Mouse (Mus musculus): ENCODE data around the gene Tprkb. TPM values are rescaled to one million over a fixed set of nuclear protein-coding genes. Genes with fewer than 3 reads are reported as not detected.
"Not testable (repeated sequence)": the region's sequence is repeated elsewhere in the genome, so short reads cannot be mapped to it uniquely, and the experiment has no call there.

Gene Tprkb
- polyA plus RNA-seq, 1 experiment from 2014 or later, result 17.2 TPM

DNA sequence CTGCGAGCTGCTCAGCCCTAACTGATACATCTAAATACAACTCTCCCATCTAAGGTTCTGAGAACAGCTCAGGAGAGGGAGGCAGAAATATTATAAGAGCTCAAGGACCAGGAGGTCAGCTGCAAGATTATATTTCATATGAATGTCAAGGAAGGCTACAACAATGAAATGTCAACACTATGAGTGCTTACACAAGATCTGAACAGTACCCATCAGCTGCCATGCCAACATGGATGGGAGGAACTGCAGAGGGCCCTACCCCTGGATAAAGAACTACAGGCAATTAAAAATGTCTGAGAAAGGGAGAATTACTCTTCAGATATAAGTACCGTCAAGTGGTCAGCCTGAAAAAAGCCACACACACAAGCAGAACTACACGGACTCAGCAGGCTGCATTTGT is 45.9 kb downstream of the Tprkb start:
- H3K9ac ChIP-seq (ENCODE audit: low read depth, low read length), result no peak overlapping the region
- 84% methylated on average over 3 of the region's 3 CpGs for WGBS (ENCODE audit: insufficient replicate concordance)
- H3K4me2 ChIP-seq (ENCODE audit: low read depth, low read length), result no peak overlapping the region
- H3K4me3 ChIP-seq (ENCODE audit: low read depth, low read length), result no peak overlapping the region
- no peaks in the 10 kb centered on the region for H3K9me3 ChIP-seq (replicated peaks; ENCODE audit: control insufficient read depth, low read length)
- peaks cover 8% of the 10 kb centered on the region for H3K4me1 ChIP-seq (ENCODE audit: control insufficient read depth, low read depth, low read length)
- H3K36me3 ChIP-seq (ENCODE audit: control insufficient read depth, insufficient read depth), result peaks cover 24% of the 10 kb centered on the region
- H3K27me3 ChIP-seq (ENCODE audit: control insufficient read depth, insufficient read depth, low read depth, low read length), result no peaks in the 10 kb centered on the region
- H3K27ac ChIP-seq (ENCODE audit: low read length), result no peak overlapping the region
- no peak for ATAC-seq (ENCODE audit: low read depth)

DNA sequence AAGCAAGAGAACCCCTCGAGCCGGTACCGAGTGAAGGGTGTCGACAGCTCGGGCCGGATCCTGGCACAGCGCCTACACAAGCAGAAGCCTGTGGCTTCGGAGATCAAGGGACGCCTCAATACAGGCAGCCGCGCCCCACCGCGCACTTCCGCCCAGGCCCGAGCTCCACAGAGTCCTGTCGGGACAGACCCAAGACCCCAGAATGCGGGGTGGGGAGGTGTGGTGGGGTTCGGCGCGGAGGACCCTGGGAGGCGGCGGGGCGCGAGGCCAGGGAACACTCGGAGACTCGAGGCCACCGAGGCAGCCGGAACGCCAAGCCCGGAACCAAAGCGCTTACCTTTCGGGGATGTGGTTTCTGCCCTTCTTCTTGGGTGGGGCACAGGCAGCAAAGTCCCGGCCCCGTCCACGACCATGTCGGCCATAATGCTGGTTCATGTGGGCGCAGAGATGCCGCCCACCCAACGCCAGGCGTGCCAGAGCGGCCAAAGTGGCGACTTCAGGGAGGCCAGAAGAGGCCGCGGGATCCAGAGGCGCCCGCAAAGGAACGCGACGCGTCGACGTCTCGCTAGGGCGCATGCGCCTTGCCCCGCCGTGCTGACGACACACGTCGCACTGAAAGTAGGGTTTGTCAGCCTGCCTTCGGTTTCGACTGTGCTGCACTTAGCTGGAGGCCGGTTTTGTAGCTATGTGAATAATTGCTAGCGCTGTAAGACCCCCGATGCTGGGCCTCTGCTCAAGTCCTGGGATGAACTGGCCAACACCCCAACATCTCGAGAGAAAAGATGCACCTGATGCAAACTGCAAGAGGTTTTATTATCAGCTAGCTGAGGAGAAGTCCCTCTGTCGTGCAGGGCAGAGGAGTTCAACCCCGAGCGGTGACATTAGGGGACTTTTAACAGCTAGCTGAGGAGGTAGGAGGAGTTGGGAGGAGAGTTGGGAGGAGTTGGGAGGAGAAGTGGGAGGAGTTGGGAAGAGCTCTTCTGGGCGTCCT is 49.7 kb downstream of the Tprkb start, which contains the start of gene Dusp11:
TSS of gene Dusp11 (minus strand) at position 567 of the 991 bp plus-strand sequence.
- Histone ChIP-seq H3K4me2 (ENCODE audit: low read depth, low read length) (peak within 1 kb of the TSS; percentile 76), H3K27ac (ENCODE audit: low read length) (peak within 1 kb of the TSS; percentile 99), H3K36me3 (ENCODE audit: control insufficient read depth, insufficient read depth) (peaks cover 8% of the 10 kb centered on the region), H3K27me3 (ENCODE audit: control insufficient read depth, insufficient read depth, low read depth, low read length) (no peaks in the 10 kb centered on the region), H3K4me3 (ENCODE audit: low read depth, low read length) (peak within 1 kb of the TSS; percentile 92), H3K4me1 (ENCODE audit: control insufficient read depth, low read depth, low read length) (peaks cover 8% of the 10 kb centered on the region), H3K9me3 (replicated peaks; ENCODE audit: control insufficient read depth, low read length) (no peaks in the 10 kb centered on the region), H3K9ac (ENCODE audit: low read depth, low read length) (peak within 1 kb of the TSS; percentile 98)
- WGBS (ENCODE audit: insufficient replicate concordance), result under 1% methylated on average over 70 of the region's 70 CpGs
- peak; percentile 92 for ATAC-seq (ENCODE audit: low read depth)

DNA sequence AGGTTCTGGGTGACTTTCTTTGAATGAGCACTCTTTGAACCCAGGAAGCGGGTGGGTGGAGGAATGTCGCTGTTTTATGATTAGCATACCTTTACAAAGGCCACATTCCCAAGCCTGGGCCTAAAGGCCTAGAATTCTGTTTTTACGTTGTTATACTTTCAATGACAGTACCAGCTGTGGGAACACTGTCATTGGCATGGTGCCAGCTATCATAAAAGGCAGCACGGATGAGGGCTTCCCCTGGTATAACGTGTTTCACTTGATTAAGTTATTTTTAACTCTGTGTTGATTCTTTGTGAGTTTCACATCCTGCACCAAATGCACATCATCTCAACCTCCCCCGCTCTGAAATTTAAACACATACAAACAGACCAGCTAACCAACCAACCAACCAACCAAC is 54.4 kb downstream of the Tprkb start:
- H3K4me3 ChIP-seq (ENCODE audit: low read depth, low read length); H3K4me1 ChIP-seq (ENCODE audit: control insufficient read depth, low read depth, low read length); H3K27ac ChIP-seq (ENCODE audit: low read length); H3K9me3 ChIP-seq (replicated peaks; ENCODE audit: control insufficient read depth, low read length); ATAC-seq (ENCODE audit: low read depth); H3K9ac ChIP-seq (ENCODE audit: low read depth, low read length); H3K27me3 ChIP-seq (ENCODE audit: control insufficient read depth, insufficient read depth, low read depth, low read length); H3K4me2 ChIP-seq (ENCODE audit: low read depth, low read length); H3K36me3 ChIP-seq (ENCODE audit: control insufficient read depth, insufficient read depth): not testable (repeated sequence)
- 50% methylated on average over 4 of the region's 6 CpGs for WGBS (ENCODE audit: insufficient replicate concordance)

DNA sequence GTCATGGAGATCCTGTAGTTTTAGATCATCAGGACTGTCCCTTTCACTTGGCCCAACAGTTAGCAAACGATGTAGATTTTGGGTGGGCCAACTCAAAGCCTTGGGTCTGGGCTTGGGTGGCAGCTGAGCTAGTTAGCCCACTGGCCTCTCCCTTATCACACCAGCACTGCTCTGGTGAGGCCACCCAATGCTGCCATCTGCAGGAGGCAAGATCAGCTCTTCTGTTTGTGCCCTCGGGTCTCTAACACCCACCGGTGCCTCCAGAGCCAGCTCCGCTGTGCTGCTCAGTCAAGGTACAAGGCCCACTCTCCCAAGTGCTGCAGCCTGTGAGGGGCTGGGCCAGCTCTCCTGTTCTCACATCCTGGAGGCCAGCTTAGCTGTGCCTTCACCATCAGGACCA is 55.0 kb downstream of the Tprkb start:
- no peak overlapping the region for H3K27ac ChIP-seq (ENCODE audit: low read length)
- H3K36me3 ChIP-seq (ENCODE audit: control insufficient read depth, insufficient read depth), result no peaks in the 10 kb centered on the region
- WGBS (ENCODE audit: insufficient replicate concordance), result 47% methylated on average over 4 of the region's 4 CpGs
- H3K27me3 ChIP-seq (ENCODE audit: control insufficient read depth, insufficient read depth, low read depth, low read length), result no peaks in the 10 kb centered on the region
- H3K4me3 ChIP-seq (ENCODE audit: low read depth, low read length), result no peak overlapping the region
- no peak overlapping the region for H3K4me2 ChIP-seq (ENCODE audit: low read depth, low read length)
- ATAC-seq (ENCODE audit: low read depth), result no peak
- peaks cover 4% of the 10 kb centered on the region for H3K4me1 ChIP-seq (ENCODE audit: control insufficient read depth, low read depth, low read length)
- no peaks in the 10 kb centered on the region for H3K9me3 ChIP-seq (replicated peaks; ENCODE audit: control insufficient read depth, low read length)
- H3K9ac ChIP-seq (ENCODE audit: low read depth, low read length), result no peak overlapping the region

DNA sequence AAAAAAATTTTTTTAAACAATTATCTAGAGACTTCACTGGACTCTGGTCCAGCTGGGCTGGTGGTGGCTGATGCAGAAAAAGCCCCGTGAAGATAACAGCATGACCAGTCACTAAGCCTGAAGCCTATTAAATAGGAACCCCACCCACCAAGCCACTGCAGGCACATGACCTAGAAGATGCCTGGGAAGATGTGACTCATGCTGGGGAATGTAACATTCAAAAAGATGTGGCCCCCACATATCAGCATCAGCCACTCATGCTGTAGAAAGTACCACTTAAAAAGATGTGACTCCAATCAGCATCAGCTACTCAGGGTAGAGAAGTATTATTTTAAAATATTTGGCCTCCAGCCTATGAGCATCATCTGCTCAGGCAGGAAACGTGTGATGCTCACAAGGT is 58.2 kb downstream of the Tprkb start:
- H3K36me3 ChIP-seq (ENCODE audit: control insufficient read depth, insufficient read depth), result no peaks in the 10 kb centered on the region
- ATAC-seq (ENCODE audit: low read depth), result no peak
- WGBS (ENCODE audit: insufficient replicate concordance), result 34% methylated on average over 2 of the region's 2 CpGs

DNA sequence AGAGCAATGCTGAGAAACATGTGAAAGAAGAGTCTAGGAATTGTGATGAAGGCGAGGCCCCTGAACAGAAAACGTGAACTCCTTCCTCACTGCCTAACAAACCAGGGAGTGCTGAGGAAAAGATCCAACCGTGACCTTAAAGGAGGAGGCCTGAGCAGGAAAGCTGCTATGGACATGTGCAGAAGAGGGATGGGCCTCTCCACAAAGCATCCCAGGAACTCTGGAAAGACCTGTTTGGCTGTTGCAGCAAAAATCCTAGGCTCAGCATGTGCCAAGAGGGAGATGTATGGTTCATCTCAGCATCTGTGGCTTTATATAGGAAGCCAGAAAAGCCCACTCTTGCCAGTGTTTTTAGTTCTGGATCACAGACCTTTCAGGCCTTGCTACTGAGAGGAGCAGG is 61.0 kb downstream of the Tprkb start:
- Histone ChIP-seq H3K4me2 (ENCODE audit: low read depth, low read length) (no peak overlapping the region), H3K27ac (ENCODE audit: low read length) (no peak overlapping the region), H3K36me3 (ENCODE audit: control insufficient read depth, insufficient read depth) (no peaks in the 10 kb centered on the region), H3K27me3 (ENCODE audit: control insufficient read depth, insufficient read depth, low read depth, low read length) (no peaks in the 10 kb centered on the region), H3K9ac (ENCODE audit: low read depth, low read length) (no peak overlapping the region), H3K4me3 (ENCODE audit: low read depth, low read length) (no peak overlapping the region), H3K4me1 (ENCODE audit: control insufficient read depth, low read depth, low read length) (no peaks in the 10 kb centered on the region), H3K9me3 (replicated peaks; ENCODE audit: control insufficient read depth, low read length) (no peaks in the 10 kb centered on the region)
- WGBS (ENCODE audit: insufficient replicate concordance), result 57% methylated on average over 3 of the region's 3 CpGs
- ATAC-seq (ENCODE audit: low read depth), result no peak

More for the DNA sequence above, 58.2 kb downstream of the Tprkb start:
- H3K4me1 ChIP-seq (ENCODE audit: control insufficient read depth, low read depth, low read length), result peaks cover 4% of the 10 kb centered on the region
- no peak overlapping the region for H3K4me3 ChIP-seq (ENCODE audit: low read depth, low read length)
- no peak overlapping the region for H3K27ac ChIP-seq (ENCODE audit: low read length)
- H3K27me3 ChIP-seq (ENCODE audit: control insufficient read depth, insufficient read depth, low read depth, low read length), result no peaks in the 10 kb centered on the region
- H3K4me2 ChIP-seq (ENCODE audit: low read depth, low read length), result no peak overlapping the region
- H3K9me3 ChIP-seq (replicated peaks; ENCODE audit: control insufficient read depth, low read length), result no peaks in the 10 kb centered on the region
- no peak overlapping the region for H3K9ac ChIP-seq (ENCODE audit: low read depth, low read length)

DNA sequence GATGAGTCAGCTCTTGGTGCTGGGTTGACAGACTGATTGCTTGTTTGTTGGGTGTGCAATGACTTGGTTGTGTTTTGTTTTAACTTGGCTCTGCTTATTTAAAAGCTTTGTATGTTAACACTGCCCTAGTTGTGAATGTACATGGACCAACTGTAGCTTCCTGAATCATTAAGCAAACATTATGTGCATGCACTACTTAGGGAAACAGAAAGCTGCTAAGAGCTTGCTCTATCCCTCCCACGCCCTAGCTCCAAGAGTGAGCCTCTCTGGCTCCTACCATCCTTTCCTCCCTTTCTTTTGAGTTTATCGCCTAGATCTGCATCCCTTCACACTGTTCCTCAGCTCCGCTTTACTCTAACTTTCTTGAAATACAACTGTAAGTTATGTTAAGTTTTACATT is 61.7 kb downstream of the Tprkb start:
- Histone ChIP-seq H3K9me3 (replicated peaks; ENCODE audit: control insufficient read depth, low read length) (no peaks in the 10 kb centered on the region), H3K4me3 (ENCODE audit: low read depth, low read length) (no peak overlapping the region), H3K4me2 (ENCODE audit: low read depth, low read length) (no peak overlapping the region), H3K9ac (ENCODE audit: low read depth, low read length) (no peak overlapping the region), H3K36me3 (ENCODE audit: control insufficient read depth, insufficient read depth) (no peaks in the 10 kb centered on the region), H3K27me3 (ENCODE audit: control insufficient read depth, insufficient read depth, low read depth, low read length) (no peaks in the 10 kb centered on the region), H3K4me1 (ENCODE audit: control insufficient read depth, low read depth, low read length) (no peaks in the 10 kb centered on the region), H3K27ac (ENCODE audit: low read length) (no peak overlapping the region)
- WGBS (ENCODE audit: insufficient replicate concordance), result 66% methylated on average over 3 of the region's 3 CpGs
- no peak for ATAC-seq (ENCODE audit: low read depth)

DNA sequence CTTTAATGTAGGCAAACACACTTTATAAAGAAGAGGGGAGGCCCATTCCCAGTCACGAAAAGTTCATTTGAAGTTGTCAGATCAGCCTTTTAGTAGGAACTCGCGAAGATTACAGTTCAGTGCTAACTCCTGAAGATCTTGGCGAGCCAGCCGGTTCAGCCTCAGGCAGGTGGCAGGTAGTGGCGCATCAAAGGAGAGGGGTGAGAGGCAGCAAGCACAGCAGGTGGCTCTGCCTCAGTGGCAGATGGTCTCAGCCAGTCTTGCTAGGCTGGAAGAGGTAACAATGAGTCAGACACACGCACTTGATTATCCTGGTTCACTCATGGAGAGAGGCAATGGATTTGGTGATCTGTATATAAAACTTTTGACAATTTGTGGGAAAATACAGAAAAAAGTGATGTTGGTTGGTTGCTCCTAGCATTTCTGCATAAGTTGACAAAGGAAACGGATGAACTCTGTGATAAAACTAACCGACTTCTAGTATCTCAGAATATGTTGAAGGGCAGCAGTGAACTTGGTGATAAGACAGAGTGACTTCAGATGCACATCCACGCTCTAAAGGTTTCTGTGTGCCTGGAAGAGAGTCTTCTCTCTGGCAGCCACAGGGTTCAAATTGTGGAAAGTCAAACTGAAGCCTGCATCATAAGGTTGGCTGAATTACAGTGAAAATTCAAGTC is 63.4 kb downstream of the Tprkb start:
- Histone ChIP-seq H3K9me3 (replicated peaks; ENCODE audit: control insufficient read depth, low read length) (no peaks in the 10 kb centered on the region), H3K4me1 (ENCODE audit: control insufficient read depth, low read depth, low read length) (no peaks in the 10 kb centered on the region), H3K36me3 (ENCODE audit: control insufficient read depth, insufficient read depth) (no peaks in the 10 kb centered on the region), H3K4me3 (ENCODE audit: low read depth, low read length) (no peak overlapping the region), H3K27ac (ENCODE audit: low read length) (no peak overlapping the region), H3K4me2 (ENCODE audit: low read depth, low read length) (no peak overlapping the region), H3K27me3 (ENCODE audit: control insufficient read depth, insufficient read depth, low read depth, low read length) (no peaks in the 10 kb centered on the region), H3K9ac (ENCODE audit: low read depth, low read length) (no peak overlapping the region)
- no peak for ATAC-seq (ENCODE audit: low read depth)
- WGBS (ENCODE audit: insufficient replicate concordance), result 31% methylated on average over 10 of the region's 10 CpGs

DNA sequence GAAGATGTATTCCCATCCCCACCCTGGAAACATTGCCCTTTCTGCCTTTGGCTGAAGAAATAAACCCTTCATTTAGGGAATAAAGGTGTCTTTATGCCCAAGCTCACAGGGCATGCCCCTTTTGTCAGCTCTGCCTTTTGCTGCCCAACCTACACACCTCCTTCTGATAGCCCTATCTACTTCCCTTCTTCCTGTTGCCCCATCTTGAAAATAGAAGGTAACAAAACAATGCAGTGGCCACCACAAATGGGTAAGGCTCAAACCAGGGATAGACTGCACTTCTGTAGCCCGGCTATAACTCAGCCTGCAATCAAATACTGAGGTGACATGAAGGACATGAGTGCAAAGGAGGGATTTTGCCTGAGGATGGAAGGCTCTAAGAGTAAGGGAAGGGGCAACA is 64.1 kb downstream of the Tprkb start:
- H3K4me3 ChIP-seq (ENCODE audit: low read depth, low read length), result no peak overlapping the region
- no peaks in the 10 kb centered on the region for H3K27me3 ChIP-seq (ENCODE audit: control insufficient read depth, insufficient read depth, low read depth, low read length)
- H3K4me2 ChIP-seq (ENCODE audit: low read depth, low read length), result no peak overlapping the region
- ATAC-seq (ENCODE audit: low read depth), result no peak
- H3K27ac ChIP-seq (ENCODE audit: low read length), result no peak overlapping the region
- no peaks in the 10 kb centered on the region for H3K36me3 ChIP-seq (ENCODE audit: control insufficient read depth, insufficient read depth)
- H3K9me3 ChIP-seq (replicated peaks; ENCODE audit: control insufficient read depth, low read length), result no peaks in the 10 kb centered on the region
- 58% methylated on average over 1 of the region's 1 CpGs for WGBS (ENCODE audit: insufficient replicate concordance)
- no peaks in the 10 kb centered on the region for H3K4me1 ChIP-seq (ENCODE audit: control insufficient read depth, low read depth, low read length)
- H3K9ac ChIP-seq (ENCODE audit: low read depth, low read length), result no peak overlapping the region

Measured in liver, embryonic 16.5 days (tissue).